Mouse (Mus musculus) kidney, embryonic 14.5 days (tissue): ENCODE data around the gene Tnfsf12. TPM values are rescaled to one million over a fixed set of nuclear protein-coding genes. Genes with fewer than 3 reads are reported as not detected.
"Not testable (repeated sequence)": the region's sequence is repeated elsewhere in the genome, so short reads cannot be mapped to it uniquely, and the experiment has no call there.

Source experiments
- ATAC-seq: fragments of 200-750 bp; cut with Nextera tagmentation; 2 replicates; pipeline ENCODE4 v1.8.0; 2017; ENCODE audit warnings: moderate number of reproducible peaks, mild to moderate bottlenecking, moderate TSS enrichment, moderate library complexity; ENCODE audit not compliant: low FRiP score, low TSS enrichment
- H3K27ac ChIP-seq: fragments of 300-500 bp; sonication (generic); 2 replicates; pipeline ENCODE4 v1.5.1; 2014; ENCODE audit warnings: low read depth, mild to moderate bottlenecking, low read length, moderate library complexity, mixed read lengths
- H3K27me3 ChIP-seq: fragments of 300-500 bp; sonication (generic); 2 replicates; pipeline ENCODE4 v1.6.1; 2014; ENCODE audit warnings: mild to moderate bottlenecking, low read length; ENCODE audit not compliant: control insufficient read depth, insufficient read depth
- H3K36me3 ChIP-seq: fragments of 300-500 bp; sonication (generic); 2 replicates; pipeline ENCODE4 v1.6.1; 2014; ENCODE audit warnings: low read length, mixed read lengths; ENCODE audit not compliant: control insufficient read depth, insufficient read depth
- H3K4me1 ChIP-seq: fragments of 300-500 bp; sonication (generic); 2 replicates; pipeline ENCODE4 v1.6.1; 2014; ENCODE audit warnings: low read length, mixed read lengths; ENCODE audit not compliant: control insufficient read depth, insufficient read depth
- H3K4me2 ChIP-seq: fragments of 300-500 bp; sonication (generic); replicated peaks from 2 replicates; pipeline ENCODE4 v1.6.1; 2014; ENCODE audit warnings: low read depth, mild to moderate bottlenecking, low read length
- H3K4me3 ChIP-seq: fragments of 300-500 bp; sonication (generic); 2 replicates; pipeline ENCODE4 v1.5.1; 2014; ENCODE audit warnings: mild to moderate bottlenecking, low read length
- H3K9ac ChIP-seq: fragments of 300-500 bp; sonication (generic); 2 replicates; pipeline ENCODE4 v1.6.1; 2014; ENCODE audit warnings: low read depth, mild to moderate bottlenecking, low read length, moderate library complexity
- H3K9me3 ChIP-seq: fragments of 300-500 bp; sonication (generic); 2 replicates; pipeline ENCODE4 v1.6.1; 2016; ENCODE audit warnings: low read length; ENCODE audit not compliant: control insufficient read depth
- WGBS: fragments of 180-500 bp; shearing (Covaris S2); extraction: QIAGEN DNeasy Blood & Tissue Kit; methylation state at CpG from one replicate; pipeline ENCODE4 v1.1.7; 2014; 5-methylcytosine and 5-hydroxymethylcytosine counted together
- polyA plus RNA-seq: library from polyadenylated mRNA; unstranded; fragments of >200 nt; fragmentation: Nextera tagmentation; extraction: Ambion mirVana; gene quantifications from 2 replicates; pipeline ENCODE4 v1.2.1, GENCODE M21; 2014

Tnfsf12 gene
- polyA plus RNA-seq, 1 experiment from 2014 or later: 8.6 TPM

DNA sequence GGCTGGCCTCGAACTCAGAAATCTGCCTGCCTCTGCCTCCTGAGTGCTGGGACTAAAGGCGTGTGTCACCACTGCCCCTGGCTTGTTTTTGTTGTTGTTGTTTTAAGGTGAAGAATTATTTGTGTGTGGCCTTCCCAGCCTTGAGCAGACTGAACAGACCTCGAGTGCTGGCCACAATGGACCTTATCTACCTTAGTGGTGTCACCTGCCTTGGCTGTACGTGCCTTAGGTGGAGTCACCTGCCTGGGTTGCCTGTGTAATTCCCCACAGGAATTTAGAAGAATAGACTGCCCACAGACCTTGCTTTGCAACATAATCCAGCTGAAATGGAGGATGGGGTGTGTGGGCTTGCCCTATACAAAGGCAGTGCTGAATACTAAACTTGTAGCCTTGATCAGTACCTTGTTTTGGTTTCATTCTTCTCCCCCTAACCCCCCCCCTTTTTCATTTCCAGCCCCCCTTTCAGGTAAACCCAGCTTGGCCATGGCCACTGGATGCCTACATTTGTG is 12.3 kb upstream of the Tnfsf12 start:
- no peaks in the 10 kb centered on the region for H3K27me3 ChIP-seq
- 93% methylated on average over 4 of the region's 4 CpGs for WGBS
- no peak overlapping the region for H3K9ac ChIP-seq
- no peaks in the 10 kb centered on the region for H3K36me3 ChIP-seq
- no peaks in the 10 kb centered on the region for H3K9me3 ChIP-seq
- ATAC-seq: no peak
- no peak overlapping the region for H3K4me2 ChIP-seq
- H3K4me1 ChIP-seq: no peaks in the 10 kb centered on the region
- no peak overlapping the region for H3K4me3 ChIP-seq
- no peak overlapping the region for H3K27ac ChIP-seq

GRCm38 (mm10) chr11:69707480-69707847 is 11.8 kb upstream of the Tnfsf12 start:
- WGBS: 92% methylated on average over 4 of the region's 4 CpGs
- no peaks in the 10 kb centered on the region for H3K36me3 ChIP-seq
- no peak overlapping the region for H3K4me2 ChIP-seq
- H3K4me3 ChIP-seq: no peak overlapping the region
- no peak for ATAC-seq
- no peak overlapping the region for H3K9ac ChIP-seq
- no peak overlapping the region for H3K27ac ChIP-seq
- H3K27me3 ChIP-seq: no peaks in the 10 kb centered on the region
- H3K9me3 ChIP-seq: no peaks in the 10 kb centered on the region
- H3K4me1 ChIP-seq: no peaks in the 10 kb centered on the region

DNA sequence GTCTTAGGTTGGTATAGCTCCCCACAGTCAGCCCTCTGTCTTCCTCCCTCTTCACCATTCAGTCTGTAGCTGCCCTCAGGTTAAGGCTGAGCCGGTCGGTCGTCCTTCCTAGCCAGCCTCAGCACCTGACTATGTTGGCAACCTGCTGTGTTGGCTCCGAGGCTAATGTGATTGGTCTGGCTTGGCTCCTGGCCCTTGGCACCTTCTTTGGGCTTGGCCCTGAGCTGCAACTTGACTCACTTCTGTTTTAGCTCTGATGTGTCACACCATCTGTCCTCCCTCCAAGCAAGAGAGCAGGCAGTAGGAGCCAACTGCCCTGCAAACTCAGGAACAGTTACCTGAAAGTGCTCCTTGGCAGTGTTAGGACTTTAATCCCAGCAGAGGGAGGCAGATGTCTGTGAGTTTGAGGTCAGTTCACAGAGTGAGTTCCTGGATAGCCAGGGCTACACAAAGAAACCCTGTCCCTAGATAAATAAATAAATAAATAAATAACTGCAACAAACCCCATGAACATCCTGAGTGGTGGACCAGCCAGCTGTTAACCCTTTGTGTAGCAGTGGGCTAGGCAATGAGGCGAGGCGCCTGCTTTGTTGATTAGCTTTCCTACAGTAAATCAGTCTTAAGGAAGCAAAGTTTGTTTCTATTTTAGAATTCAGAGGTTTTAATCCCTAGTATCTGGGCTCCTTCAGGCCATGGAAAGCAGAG is 11.3 kb upstream of the Tnfsf12 start:
- H3K4me3 ChIP-seq: no peak overlapping the region
- H3K27ac ChIP-seq: no peak overlapping the region
- H3K27me3 ChIP-seq: no peaks in the 10 kb centered on the region
- no peak for ATAC-seq
- H3K9me3 ChIP-seq: no peaks in the 10 kb centered on the region
- H3K4me1 ChIP-seq: no peaks in the 10 kb centered on the region
- no peak overlapping the region for H3K4me2 ChIP-seq
- 54% methylated on average over 6 of the region's 6 CpGs for WGBS
- no peaks in the 10 kb centered on the region for H3K36me3 ChIP-seq
- no peak overlapping the region for H3K9ac ChIP-seq

- no peak overlapping the region for H3K27ac ChIP-seq
- H3K4me1 ChIP-seq: no peaks in the 10 kb centered on the region
- no peaks in the 10 kb centered on the region for H3K9me3 ChIP-seq
- H3K4me2 ChIP-seq: no peak overlapping the region
- no peaks in the 10 kb centered on the region for H3K27me3 ChIP-seq
- no peak for ATAC-seq
- 27% methylated on average over 2 of the region's 2 CpGs for WGBS
- no peak overlapping the region for H3K4me3 ChIP-seq
- H3K36me3 ChIP-seq: no peaks in the 10 kb centered on the region
- no peak overlapping the region for H3K9ac ChIP-seq
These were observed 9.0 kb upstream of the Tnfsf12 start for GRCm38 (mm10) chr11:69704613-69705010.

DNA sequence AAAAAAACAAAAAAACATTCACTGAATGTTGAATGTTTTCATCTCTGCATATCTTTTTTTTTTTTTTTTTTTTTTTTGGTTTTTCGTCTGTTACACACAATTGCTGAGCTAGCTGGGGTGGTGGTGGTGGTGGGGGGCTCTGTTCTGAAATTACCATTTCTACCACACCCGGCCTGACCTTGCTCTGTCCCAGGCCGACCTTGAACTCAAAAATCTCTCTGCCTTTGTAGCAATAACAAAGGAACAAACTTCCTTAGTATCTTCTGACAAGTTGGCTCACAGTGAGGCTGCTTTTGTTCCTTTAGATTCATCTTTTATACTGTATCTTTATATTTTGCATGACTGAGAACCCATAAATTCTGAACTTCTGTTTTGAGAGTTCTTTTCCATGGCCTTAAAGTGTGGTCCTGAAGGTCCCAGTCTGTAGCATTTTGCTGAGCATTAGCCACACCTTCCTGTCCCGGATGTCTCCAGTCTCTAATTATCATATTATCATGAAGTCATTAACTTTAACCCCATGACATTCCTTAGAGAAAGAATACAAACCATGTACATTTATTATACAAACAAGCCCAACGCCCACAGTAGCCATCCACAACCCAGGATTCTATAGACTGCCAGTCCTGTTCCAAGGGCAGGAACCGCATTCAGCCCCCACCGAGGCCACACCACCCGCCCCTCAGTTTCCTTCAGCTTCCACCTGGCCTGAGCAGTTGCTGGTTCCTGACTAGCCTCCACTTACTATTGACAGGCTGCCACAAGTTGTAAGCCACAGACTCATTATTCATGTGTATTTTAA is 8.4 kb upstream of the Tnfsf12 start:
- Histone ChIP-seq H3K9me3 (no peaks in the 10 kb centered on the region), H3K4me2 (no peak overlapping the region), H3K4me3 (no peak overlapping the region), H3K27me3 (no peaks in the 10 kb centered on the region), H3K27ac (no peak overlapping the region), H3K9ac (no peak overlapping the region), H3K36me3 (no peaks in the 10 kb centered on the region), H3K4me1 (no peaks in the 10 kb centered on the region)
- WGBS: 68% methylated on average over 8 of the region's 8 CpGs
- no peak for ATAC-seq

DNA sequence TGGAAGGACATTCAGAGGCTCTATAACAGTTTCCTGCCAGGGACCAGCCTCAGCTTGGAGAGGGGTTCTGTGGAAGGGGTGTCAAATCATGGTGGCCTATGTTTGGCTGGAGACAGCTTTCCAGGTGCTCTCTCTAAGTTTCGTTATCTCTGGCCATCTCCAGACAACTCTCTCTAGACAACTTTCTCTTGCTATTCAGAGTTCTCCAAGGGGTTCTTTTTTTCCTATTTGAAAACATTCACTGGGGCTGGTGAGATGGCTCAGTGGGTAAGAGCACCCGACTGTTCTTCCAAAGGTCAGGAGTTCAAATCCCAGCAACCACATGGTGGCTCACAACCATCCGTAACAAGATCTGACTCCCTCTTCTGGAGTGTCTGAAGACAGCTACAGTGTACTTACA is 7.7 kb upstream of the Tnfsf12 start:
- not testable (repeated sequence) for H3K36me3 ChIP-seq, H3K9me3 ChIP-seq, ATAC-seq, H3K9ac ChIP-seq, H3K4me1 ChIP-seq, H3K4me2 ChIP-seq, H3K4me3 ChIP-seq, H3K27ac ChIP-seq, H3K27me3 ChIP-seq
- 76% methylated on average over 2 of the region's 3 CpGs for WGBS

DNA sequence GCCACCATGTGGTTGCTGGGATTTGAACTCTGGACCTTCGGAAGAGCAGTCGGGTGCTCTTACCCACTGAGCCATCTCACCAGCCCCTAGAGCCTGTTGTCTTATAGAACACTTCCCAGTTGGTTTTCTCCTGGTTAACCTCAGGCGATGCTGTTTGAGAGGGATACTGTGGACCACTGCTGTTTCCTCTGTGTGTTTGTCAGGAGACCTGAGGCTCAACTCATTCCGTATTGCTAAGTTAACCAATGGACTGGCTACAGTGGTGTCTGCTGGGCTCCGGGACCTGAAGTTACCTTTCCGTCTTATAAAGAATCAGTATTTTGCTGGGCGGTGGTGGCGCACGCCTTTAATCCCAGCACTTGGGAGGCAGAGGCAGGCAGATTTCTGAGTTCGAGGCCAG is 7.2 kb upstream of the Tnfsf12 start:
- WGBS: 93% methylated on average over 10 of the region's 10 CpGs
- ATAC-seq: not testable (repeated sequence)

DNA sequence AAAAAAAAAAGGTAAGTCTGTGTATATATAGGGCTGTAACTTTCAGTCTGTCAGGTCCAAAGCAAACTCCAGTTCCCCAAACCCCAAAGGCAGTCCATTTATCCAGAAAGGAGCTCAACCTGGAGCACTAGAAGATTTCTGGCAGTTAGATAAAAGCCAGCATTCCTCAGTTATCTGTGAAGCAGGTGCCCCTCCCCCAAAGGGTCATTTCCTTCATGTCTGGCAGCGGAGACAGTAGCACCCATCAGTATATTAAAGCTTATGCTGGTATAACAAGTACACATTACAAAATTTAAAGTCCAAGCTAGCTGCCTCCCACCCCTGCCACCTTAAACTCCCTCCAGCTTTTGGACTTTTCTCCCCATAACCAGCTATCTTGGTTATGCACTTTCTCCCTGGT is 3.9 kb upstream of the Tnfsf12 start:
- 0 out of 2 replicates have a peak, but pooled peaks cover 3% of the 10 kb centered on the region for H3K9me3 ChIP-seq

More for the DNA sequence above, 7.2 kb upstream of the Tnfsf12 start:
- H3K36me3 ChIP-seq, H3K9me3 ChIP-seq, H3K4me3 ChIP-seq, H3K4me2 ChIP-seq, H3K9ac ChIP-seq, H3K27ac ChIP-seq, H3K27me3 ChIP-seq, H3K4me1 ChIP-seq: not testable (repeated sequence)

DNA sequence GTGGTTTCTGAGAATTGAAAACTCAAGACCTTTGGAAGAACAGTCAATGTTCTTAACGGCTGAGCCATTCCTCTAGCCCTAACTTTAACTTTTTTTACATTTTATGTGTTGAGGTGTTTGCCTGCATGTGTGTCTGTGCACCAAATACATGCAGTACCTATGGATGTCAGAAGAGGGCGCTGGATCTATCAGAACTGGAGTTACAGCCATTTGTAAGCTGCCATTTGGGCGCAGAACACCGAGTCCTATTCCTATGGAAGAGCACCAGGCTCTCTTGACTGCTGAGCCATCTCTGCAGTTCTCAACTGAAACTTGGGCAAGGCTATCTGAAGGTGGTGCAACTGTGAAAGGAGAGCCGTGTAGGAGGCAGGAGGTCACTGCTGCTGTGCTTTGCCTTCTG is 2.9 kb upstream of the Tnfsf12 start:
- Histone ChIP-seq H3K36me3 (no peaks in the 10 kb centered on the region), H3K27me3 (no peaks in the 10 kb centered on the region), H3K9ac (no peak overlapping the region), H3K4me3 (no peak overlapping the region), H3K9me3 (0 out of 2 replicates have a peak, but pooled peaks cover 3% of the 10 kb centered on the region), H3K4me1 (peaks cover 10% of the 10 kb centered on the region; the same call in 1 of the 2 replicates), H3K4me2 (no peak overlapping the region), H3K27ac (no peak overlapping the region)
- ATAC-seq: no peak
- WGBS: 66% methylated on average over 5 of the region's 5 CpGs

More for the DNA sequence above, 3.9 kb upstream of the Tnfsf12 start:
- no peaks in the 10 kb centered on the region for H3K27me3 ChIP-seq
- H3K27ac ChIP-seq: no peak overlapping the region
- no peak overlapping the region for H3K4me3 ChIP-seq
- H3K4me2 ChIP-seq: no peak overlapping the region
- peaks cover 10% of the 10 kb centered on the region; the same call in 1 of the 2 replicates for H3K4me1 ChIP-seq
- no peak for ATAC-seq
- H3K36me3 ChIP-seq: no peaks in the 10 kb centered on the region
- WGBS: 55% methylated on average over 1 of the region's 1 CpGs
- no peak overlapping the region for H3K9ac ChIP-seq
